Mouse (Mus musculus) cerebral cortex, adult 2 months (tissue): ENCODE data around the gene Dusp10.

ENCODE experiments used
- WGBS: fragments of 180-500 bp; shearing (Covaris S2); methylation state at CpG from one replicate; pipeline ENCODE4 v1.1.7; 2018; 5-methylcytosine and 5-hydroxymethylcytosine counted together

Gene Dusp10

DNA sequence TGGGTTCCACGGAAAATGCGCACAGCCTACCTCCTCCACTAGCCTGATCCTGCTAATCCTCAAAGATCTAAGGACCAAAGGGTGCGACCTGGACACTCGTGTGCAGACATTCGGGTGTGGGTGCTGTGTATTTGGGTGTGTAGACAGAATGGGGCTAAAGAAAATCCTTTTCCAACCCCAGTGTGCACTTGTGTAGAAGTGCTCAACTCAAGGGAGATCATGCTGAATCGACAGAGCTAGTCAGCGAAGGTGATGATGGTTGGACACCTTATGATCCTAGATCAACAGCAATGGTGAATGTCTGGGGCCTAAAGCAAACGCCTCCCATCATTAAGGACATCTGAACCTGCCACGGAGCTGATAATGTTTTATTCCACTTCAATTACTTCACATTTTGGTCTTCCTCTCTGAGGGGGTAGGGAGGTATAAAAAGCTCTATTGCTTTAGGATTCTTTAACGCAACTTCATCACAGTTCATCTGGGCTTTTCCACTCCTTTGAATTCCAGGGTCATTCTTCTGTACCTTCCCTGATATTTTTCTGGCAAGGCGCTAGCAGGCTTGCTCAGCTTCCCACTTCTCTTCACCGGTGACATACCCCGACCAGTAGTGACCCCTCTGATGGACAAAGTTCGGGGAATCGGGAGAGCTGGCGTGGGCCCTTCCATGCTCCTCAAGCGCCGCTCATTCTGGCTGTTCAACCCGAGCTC lies 19.7 kb downstream of the Dusp10 start:
- 42% methylated on average over 19 of the region's 19 CpGs for WGBS

DNA sequence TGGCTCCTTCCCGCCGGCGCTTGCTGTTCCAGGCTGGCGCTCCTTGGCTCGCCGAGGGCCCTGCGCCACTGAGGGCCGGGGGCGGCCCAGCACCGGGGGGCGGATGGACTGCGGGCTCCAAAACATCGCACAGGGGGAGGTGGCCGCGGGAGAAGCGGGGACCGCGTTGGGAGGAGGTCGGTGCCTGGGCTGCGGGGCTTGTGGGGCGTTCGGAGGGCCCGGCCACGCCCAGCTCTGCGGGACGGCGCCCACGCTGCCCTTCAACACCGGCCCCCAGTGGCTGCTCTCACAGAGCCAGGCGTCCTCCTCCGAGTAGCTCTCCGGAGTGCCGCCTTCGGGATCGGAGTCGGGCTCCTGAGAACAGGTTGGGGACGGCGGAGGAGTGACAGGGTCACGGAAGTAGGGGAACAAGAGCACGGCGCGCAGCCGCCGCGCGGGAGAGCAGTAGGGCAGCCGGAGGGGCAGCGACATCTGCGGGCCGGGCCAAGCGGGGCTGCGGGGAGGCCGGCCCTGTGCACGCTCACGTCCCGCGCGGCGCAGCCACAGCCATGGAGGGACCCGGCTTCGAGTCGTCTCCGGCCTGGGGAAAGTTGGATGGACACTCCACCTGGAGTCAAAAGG lies 20.4 kb downstream of the Dusp10 start:
- WGBS: under 1% methylated on average over 63 of the region's 63 CpGs

GRCm38 (mm10) chr1:184034011-184034557 lies 21.0 kb downstream of the Dusp10 start, which contains the start of gene 1700056E22Rik:
Gene 1700056E22Rik, minus strand, starts transcription at chr1:184034301.
- WGBS: under 1% methylated on average over 38 of the region's 38 CpGs

- 0% methylated on average over 12 of the region's 12 CpGs for WGBS
Measured at GRCm38 (mm10) chr1:184034741-184035181, 21.7 kb downstream of the Dusp10 start.

GRCm38 (mm10) chr1:184035346-184035903 lies 22.3 kb downstream of the Dusp10 start:
- 10% methylated on average over 12 of the region's 12 CpGs for WGBS

GRCm38 (mm10) chr1:184037802-184038201 lies 24.7 kb downstream of the Dusp10 start:
- WGBS: 84% methylated on average over 4 of the region's 4 CpGs

- 83% methylated on average over 10 of the region's 10 CpGs for WGBS
Measured at GRCm38 (mm10) chr1:184039301-184039700, 26.2 kb downstream of the Dusp10 start.

GRCm38 (mm10) chr1:184040181-184040580 lies 27.1 kb downstream of the Dusp10 start:
- WGBS: 74% methylated on average over 11 of the region's 11 CpGs

DNA sequence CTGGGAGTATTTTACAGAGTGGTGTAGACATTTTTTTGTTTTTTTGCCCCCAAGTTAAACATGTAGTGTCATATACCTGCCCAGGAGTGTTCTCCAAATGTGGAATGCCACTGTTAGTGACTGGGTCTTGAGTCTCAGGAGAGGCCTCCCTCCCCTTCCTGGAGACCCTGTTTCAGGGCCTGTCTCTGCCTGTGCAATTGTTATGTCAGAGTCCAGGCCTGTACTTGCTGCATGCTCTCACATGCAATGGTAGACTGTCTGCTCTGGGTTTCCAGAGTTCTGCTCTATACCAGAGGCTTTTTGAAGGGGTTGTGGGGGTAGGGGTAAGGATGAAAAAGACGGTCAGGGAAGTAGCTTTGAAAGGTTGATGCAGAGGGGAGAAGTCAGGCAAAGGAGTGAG lies 27.8 kb downstream of the Dusp10 start:
- 75% methylated on average over 1 of the region's 1 CpGs for WGBS

GRCm38 (mm10) chr1:184041778-184042573 lies 28.9 kb downstream of the Dusp10 start:
- 57% methylated on average over 9 of the region's 9 CpGs for WGBS

DNA sequence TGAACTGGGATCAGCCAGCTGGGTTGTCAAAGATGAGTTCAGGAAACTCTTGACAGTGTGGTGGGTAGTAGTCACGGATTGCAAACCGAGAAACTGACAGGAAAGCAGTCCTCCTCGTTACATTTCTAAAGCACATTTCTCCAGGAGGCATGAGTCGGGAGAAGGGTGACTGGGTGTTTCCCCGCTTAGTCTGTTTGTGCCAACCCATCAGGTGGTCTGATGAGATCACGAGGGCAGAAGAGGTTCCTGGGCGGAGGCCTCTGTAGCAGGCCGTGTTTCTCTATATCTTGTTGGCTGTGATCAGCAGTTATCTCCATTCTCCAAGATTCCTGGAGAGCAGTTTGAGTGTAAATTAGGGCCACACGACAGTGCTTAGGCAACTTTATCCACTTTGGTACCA lies 29.6 kb downstream of the Dusp10 start:
- WGBS: 79% methylated on average over 9 of the region's 9 CpGs

DNA sequence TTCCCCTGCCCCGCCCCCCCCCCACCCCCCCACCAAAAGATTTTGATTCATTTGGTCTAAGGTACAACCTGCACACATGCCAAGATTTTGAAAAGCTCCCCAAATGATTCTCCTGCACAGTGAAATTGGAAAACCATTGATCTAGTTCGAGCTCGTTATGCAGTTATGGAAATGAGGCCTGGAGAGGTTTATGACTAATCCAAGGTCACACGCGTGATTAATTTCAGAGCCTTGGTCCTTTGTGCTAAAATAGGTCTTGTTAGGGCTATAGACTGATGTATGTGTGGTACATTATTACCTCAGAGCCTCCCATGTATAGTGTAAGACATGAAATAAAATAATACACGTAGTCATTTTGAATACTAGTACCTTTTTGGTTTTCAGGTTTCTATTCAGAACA lies 30.3 kb downstream of the Dusp10 start:
- 73% methylated on average over 6 of the region's 6 CpGs for WGBS

DNA sequence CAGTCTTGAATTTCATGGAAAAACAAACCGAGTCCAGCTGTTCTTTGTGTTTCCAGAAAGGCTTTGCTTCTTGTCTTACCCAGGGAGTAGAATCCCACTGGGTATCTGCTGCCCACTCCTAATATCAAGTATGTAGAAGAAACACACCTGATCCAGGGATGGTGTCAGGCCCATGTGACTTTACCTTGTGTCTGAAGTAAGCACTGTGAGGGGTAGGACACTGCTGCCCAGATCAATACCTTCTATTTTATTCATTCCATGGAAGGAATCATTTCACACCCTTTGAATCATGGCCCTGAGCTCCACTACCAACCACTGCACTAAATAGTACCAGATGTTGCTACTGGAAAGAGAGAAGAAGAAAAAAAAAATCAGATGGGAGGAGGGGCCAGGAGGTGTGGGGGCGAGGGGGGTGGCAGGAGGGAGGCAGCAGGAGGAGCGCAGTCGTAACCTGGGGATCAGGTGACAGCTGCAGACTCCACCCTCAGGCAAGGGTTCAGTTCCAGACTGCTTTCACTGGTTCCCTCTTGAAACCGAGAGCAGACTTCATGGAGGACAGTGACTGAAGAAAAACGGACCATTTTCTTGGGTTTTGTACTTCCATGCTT lies 33.1 kb downstream of the Dusp10 start:
- 68% methylated on average over 6 of the region's 6 CpGs for WGBS

DNA sequence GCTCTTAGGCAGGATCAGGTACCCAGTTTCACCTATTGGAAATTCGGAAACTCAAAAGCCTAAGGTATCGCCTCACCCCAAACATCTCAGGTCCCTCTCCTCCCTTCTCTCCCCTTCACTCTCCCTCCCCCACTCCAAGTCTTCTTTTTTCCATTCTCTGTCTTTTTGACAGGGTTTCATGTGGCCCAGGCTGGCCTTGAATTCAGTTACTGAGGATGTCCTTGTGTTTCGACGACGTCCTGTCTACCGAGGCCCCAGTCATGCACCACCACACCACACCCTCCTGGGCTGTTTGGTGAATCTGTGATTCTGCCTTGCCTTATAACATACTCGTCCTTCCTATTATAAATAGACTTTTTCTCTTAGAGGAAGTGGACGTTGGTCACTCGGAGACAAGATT lies 34.7 kb downstream of the Dusp10 start:
- WGBS: 78% methylated on average over 9 of the region's 9 CpGs

GRCm38 (mm10) chr1:184048675-184049418 lies 35.7 kb downstream of the Dusp10 start:
- 75% methylated on average over 10 of the region's 10 CpGs for WGBS

GRCm38 (mm10) chr1:184051286-184051685 lies 38.2 kb downstream of the Dusp10 start:
- 89% methylated on average over 1 of the region's 1 CpGs for WGBS

GRCm38 (mm10) chr1:184051824-184052223 lies 38.7 kb downstream of the Dusp10 start:
- 58% methylated on average over 6 of the region's 6 CpGs for WGBS

DNA sequence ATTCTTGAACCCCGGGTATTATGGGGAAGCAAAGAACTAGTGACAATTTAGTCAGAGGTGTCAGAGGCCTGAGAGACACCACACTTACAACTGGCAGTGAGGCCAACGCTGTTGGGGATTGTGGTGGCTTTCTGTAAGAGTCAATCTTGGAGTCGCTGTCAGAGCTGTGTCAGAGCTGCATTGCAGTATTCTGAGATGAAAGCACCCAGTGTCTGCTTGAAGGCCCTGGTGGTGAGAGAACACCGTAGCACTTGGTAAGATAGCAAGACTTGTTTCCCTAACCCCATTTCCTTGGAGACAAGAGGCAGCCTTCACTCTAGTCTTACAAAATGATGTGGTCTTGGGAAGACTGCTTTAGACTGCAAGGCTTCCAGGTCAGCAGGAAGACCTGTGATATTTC lies 39.2 kb downstream of the Dusp10 start:
- WGBS: 71% methylated on average over 4 of the region's 4 CpGs

DNA sequence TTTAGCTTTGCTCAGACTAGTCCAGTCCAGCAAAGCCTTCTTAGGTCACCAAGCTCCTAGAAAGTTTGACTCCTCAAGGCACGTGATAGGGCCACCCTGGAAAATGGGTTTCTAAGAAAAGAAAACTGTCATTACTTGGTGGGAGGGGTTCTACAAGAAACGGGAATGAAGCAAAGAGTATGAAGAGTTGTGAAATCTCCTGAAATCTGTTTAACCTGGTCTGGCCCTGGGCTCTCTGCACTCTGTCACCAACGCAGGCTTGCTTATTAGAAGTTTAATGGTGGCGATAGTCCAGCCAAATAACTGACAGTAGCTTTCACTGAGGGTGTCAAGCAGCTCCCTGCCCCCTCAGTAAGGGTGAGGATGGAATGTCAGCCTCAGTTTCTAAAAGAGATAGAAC lies 40.0 kb downstream of the Dusp10 start:
- 77% methylated on average over 4 of the region's 4 CpGs for WGBS

GRCm38 (mm10) chr1:184053711-184054110 lies 40.6 kb downstream of the Dusp10 start:
- 86% methylated on average over 4 of the region's 4 CpGs for WGBS

DNA sequence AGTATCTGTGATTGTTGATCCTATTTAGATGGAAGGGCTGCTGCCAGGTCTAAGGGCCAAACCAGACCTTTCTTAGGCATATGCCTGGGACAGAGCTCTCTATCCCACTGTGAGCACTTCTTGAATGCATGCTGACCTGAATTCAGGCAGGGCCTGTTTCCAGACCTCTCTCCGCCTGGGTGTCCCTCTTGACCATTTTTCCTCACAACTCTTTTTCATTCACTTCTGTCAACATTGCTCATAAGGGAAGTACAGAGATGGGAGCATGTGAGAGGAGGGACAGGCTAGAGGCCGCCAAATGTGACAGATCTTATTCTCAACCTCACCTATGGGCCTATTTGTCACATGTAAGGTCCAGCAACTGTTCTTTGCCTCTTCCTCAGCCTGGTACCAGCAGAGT lies 41.1 kb downstream of the Dusp10 start:
- WGBS: 90% methylated on average over 2 of the region's 2 CpGs
